Mouse (Mus musculus): Measurements from ENCODE around the gene Daxx.
A peak's percentile ranks its signal among the peaks of the same experiment; 100 is the strongest.
"Not testable (repeated sequence)": the region's sequence is repeated elsewhere in the genome, so short reads cannot be mapped to it uniquely, and the experiment has no call there.

Daxx gene

GRCm38 (mm10) chr17:33903911-33904651, 5.1 kb upstream of the Daxx start:
- not testable (repeated sequence) for DNase-seq

GRCm38 (mm10) chr17:33904835-33905234, 4.4 kb upstream of the Daxx start, which contains the start of gene Platr17:
Platr17 (plus strand) TSS chr17:33905135.
- DNase-seq = not testable (repeated sequence)

DNA sequence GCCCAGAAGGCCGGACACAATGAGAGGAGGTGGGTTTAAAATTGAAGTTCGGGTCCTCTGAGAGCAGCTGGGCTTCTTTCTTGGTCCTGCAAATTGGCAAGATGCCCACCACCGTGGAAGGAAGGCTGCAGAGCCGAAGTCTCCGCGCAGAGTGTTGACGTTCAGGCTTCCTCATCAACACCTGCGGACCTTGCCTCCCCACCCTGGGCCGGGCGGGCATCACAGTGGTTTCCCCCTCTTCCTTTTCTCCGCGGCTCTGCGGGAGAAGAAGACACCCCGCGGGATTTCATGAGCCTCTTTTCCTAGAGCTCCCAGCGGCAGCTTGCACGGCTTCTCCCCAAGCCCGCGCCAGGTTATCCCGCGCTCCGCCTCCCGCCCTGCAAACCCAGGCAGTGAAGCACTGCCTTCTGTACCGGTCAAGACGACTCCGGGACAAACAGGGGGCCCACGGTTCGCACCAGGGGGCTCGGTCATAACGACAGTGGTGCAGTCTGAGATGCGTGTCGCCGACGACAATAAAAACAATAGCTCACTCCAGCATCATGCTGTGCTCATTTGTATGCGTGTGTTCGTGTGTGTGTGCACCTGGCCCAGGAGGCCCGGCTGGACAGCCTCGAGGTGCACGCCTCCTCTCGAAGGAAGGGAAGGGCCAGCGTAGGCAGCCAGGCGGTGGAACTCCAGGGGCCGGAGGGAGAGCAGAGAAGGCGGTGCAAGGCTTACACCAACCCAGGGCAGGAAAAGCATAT, 710 bp upstream of the Daxx start:
- peak; percentile 73 for DNase-seq

- DNase-seq = no peak
Measured at GRCm38 (mm10) chr17:33909869-33910250, 646 bp downstream of the Daxx start.

DNA sequence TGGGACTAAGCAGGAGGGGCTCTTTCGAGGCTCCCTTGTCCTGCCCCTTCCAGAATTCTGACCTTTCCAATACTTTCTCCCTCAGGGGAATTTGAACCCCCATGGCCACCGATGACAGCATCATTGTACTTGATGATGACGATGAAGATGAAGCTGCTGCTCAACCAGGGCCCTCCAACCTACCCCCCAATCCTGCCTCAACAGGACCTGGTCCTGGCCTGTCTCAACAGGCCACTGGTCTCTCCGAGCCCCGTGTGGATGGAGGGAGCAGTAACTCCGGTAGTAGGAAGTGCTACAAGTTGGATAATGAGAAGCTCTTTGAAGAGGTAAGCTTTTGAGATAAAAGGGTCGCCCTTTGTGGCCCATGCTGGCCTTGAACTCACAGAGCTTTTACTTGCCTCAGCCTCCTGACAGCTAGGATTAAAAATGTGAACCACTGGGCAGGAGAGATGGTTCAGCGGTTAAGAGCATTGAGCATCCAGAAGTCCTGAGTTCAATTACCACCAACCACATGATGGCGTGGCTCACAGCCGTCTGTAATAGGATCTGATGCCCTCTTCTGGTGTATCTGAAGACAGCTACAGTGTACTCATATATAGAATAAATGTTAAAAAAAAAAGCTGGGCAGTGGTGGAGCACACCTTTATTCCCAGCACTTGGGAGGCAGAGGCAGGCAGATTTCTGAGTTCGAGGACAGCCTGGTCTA, 1.3 kb downstream of the Daxx start:
- no peak for DNase-seq

DNA sequence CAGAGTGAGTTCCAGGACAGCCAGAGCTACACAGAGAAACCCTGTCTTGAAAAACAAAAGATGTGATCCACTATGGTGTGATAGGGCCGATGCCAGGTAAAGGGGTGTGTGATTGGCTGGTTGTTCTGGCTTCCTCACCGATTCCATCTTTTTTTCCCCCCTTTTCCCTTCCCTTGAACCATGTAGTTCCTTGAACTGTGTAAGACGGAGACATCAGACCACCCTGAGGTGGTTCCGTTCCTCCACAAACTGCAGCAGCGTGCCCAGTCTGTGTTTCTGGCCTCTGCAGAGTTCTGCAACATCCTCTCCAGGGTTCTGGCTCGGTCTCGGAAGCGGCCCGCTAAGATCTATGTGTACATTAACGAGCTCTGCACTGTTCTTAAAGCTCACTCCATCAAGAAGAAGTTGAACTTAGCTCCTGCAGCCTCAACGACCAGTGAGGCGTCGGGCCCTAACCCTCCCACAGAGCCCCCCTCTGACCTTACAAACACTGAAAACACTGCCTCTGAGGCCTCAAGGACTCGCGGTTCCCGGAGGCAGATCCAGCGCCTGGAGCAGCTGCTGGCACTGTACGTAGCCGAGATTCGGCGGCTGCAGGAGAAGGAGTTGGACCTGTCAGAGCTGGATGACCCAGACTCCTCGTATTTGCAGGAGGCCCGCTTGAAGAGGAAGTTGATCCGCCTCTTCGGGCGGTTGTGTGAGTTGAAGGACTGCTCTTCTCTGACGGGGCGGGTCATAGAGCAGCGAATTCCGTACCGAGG, 2.0 kb downstream of the Daxx start:
- DNase-seq = no peak

DNA sequence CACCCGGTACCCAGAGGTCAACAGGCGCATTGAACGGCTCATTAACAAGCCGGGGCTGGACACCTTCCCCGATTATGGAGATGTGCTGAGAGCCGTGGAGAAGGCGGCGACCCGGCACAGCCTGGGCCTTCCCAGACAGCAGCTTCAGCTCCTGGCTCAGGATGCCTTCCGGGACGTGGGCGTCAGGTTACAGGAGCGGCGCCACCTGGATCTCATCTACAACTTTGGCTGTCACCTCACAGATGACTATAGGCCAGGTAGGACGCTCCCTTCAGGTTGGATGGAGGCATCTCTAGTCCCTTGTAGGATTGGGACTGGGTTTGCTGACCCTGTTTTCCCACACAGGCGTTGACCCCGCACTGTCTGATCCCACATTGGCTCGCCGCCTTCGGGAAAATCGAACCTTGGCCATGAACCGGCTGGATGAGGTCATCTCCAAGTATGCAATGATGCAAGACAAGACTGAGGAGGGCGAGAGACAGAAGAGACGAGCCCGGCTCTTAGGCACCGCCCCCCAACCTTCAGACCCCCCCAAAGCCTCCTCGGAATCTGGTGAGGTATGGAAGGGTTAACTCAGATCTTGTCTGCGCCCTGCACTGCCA, 2.7 kb downstream of the Daxx start:
- no peak for DNase-seq

DNA sequence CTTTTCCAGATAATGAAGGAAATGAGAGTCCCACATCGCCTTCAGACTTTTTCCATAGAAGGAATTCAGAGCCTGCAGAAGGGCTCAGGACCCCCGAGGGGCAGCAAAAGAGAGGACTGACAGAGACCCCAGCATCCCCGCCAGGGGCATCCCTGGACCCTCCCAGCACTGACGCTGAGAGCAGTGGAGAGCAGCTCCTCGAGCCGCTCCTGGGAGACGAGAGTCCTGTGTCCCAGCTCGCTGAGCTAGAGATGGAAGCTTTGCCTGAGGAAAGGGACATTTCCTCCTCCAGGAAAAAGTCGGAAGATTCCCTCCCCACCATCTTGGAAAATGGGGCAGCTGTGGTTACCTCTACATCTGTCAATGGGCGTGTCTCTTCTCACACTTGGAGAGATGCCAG, 4.0 kb downstream of the Daxx start:
- DNase-seq = no peak

GRCm38 (mm10) chr17:33913905-33914304, 4.7 kb downstream of the Daxx start:
- DNase-seq = no peak

- DNase-seq = no peak
Measured at GRCm38 (mm10) chr17:33914969-33915391, 5.8 kb downstream of the Daxx start.

DNA sequence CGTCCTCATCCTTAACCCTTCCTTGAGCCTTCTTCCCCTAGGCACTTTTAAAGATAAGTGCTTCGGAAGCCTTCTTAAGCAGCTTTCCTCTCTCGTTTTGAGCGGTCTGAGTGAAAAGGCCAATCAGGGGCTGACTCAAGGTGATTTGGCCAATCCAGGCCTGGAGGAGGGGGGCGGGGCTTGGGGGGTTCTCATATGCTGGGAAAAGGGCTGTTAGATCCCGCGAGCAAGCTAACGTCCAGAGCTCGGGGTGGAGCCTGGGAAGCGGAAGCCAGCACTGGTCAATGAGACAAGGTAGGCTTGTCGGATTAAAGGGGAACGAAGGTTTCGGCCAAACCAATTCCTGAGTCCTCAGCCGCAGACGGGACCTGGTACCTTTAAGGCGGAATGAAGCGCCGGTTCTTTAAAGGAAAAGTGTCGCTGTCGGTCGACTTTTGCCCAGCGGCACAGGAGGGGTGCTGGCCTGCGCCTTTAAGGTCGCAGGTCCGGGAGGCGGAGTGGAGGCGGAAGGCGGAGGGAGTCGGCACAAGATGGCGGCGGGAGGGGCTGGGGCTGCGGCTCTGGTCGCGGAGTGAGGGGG, 6.5 kb downstream of the Daxx start, which contains the start of the genes Tapbp and Zbtb22:
TSS of gene Tapbp (plus strand) at position 229 of the 580 bp plus-strand sequence.
TSS of gene Zbtb22 (plus strand) at position 234 of the 580 bp plus-strand sequence.
- DNase-seq = peak; percentile 93

DNA sequence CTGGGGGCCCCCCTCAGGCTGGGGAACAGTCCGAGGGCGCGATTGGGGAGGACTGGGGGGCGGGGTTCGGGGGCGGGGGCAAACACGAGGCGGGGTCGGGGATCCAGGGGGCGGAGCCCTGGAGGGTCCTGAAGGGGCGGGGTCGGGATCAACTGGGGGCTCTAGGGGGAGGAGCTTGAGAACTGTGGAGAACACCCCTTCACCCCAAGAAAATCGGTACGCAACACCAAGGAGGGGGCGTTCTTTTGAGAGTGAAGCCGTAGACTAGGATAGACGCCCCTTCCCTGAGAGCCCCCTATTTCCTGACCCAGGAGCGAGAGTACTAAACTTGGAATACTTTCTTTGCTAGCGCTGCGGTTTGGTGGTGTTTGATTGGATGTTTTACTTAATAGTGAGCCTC, 7.1 kb downstream of the Daxx start:
- no peak for DNase-seq

GRCm38 (mm10) chr17:33916847-33917655, 7.8 kb downstream of the Daxx start:
- no peak for DNase-seq

DNA sequence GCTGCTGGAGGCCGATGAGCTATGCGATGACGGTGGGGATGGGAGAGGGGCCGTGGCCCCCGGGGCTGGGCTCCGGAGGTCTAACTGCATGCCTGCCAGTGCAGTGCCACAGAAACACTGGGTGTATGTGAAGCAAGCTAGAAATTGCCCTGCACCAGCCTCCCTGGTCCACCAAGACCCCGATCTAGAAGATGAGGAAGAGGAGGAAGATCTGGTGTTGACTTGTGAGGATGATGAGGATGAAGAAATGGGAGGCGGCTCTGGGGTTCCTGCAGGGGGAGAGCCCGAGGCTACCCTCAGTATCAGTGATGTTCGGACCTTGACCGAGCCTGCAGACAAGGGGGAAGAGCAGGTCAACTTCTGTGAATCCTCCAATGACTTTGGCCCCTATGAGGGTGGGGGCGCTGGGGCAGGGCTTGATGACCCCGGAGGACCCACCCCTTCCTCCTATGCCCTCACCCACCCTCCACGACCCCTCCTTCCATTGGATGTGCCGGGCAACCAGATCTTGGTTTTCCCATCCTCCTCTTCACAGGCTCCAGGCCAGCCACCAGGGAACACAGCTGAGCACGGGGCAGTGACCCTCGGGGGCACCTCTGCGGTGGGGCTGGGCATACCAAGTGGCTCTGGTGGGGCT, 8.6 kb downstream of the Daxx start:
- no peak for DNase-seq

- no peak for DNase-seq
Measured at GRCm38 (mm10) chr17:33918293-33919203, 9.3 kb downstream of the Daxx start.

- DNase-seq = peak; percentile 48
Measured at GRCm38 (mm10) chr17:33919351-33920281, 10.4 kb downstream of the Daxx start.

- DNase-seq = peak; percentile 80
Measured at GRCm38 (mm10) chr17:33920282-33921097, 11.3 kb downstream of the Daxx start.

All from right cerebral cortex, postnatal 14 days (tissue).